In the genomic region with DNA sequence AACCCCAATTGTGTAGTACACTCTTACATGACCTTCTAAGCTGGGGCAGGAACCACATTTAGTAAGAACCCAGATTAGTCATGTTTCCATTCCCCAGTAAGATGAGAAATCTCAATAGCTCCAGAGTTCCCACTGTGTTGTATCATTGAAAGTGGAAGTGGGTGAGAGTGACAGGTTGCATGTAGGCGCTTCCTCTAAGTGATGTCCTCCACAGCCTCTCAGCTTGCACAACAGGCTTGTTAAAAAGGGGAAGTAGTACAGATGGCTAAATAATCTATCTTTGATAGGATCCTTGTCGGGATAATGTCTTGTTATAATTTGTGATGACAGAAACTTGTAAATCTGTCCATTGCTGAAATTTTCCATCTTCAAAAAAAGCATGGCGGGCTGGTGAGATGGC, we compare ENCODE assay signal across 11 mouse cellular contexts. TPM values are rescaled to one million over a fixed set of nuclear protein-coding genes. Genes with fewer than 3 reads are reported as not detected.
DNase-seq lines count a peak whose midpoint lies in the region; ATAC-seq and TF ChIP-seq lines count a peak whose summit lies in the region.
"Had no signal": no experiment of that assay in that cellular context is flagged by ENCODE, and none has a peak within 500 bp of the region (broad histone marks: within the 10 kb centered on the region; RNA-seq: fewer than 3 reads in every experiment).

No protein-coding gene starts in this region.

- H3K36me3 ChIP-seq in lung, embryonic 14.5 days (ENCODE audit: insufficient read depth) = peaks cover 31% of the 10 kb centered on the region
- H3K36me3 ChIP-seq in midbrain, embryonic 15.5 days (replicated peaks) = peaks cover 17% of the 10 kb centered on the region; the same call in 1 of the 2 replicates

- ATAC-seq in frontal cortex, adult (ENCODE audit: low TSS enrichment) = peak; percentile 95; the same call in 1 of the 2 replicates
- no peak for ATAC-seq in lung, embryonic 14.5 days (ENCODE audit: insufficient read depth)
- peak; percentile 100 for ATAC-seq in monocyte, adult 5-6 weeks (replicated peaks; ENCODE audit: insufficient number of reproducible peaks, low FRiP score, low TSS enrichment, poor library complexity, severe bottlenecking)
- no peak for ATAC-seq in midbrain, embryonic 15.5 days (replicated peaks)
- ATAC-seq: forebrain, embryonic 13.5 days had no signal

- no peaks in the 10 kb centered on the region for H3K9me3 ChIP-seq in lung, embryonic 14.5 days (ENCODE audit: low read depth, low read length)
- no peaks in the 10 kb centered on the region for H3K9me3 ChIP-seq in midbrain, embryonic 15.5 days
- H3K9me3 ChIP-seq: forebrain, embryonic 13.5 days; limb, embryonic 15.5 days; midbrain, embryonic 12.5 days had no signal

- no peaks in the 10 kb centered on the region for H3K4me1 ChIP-seq in lung, embryonic 14.5 days (ENCODE audit: insufficient read depth)
- no peaks in the 10 kb centered on the region for H3K4me1 ChIP-seq in midbrain, embryonic 15.5 days
- H3K4me1 ChIP-seq: forebrain, embryonic 13.5 days; limb, embryonic 15.5 days; midbrain, embryonic 12.5 days had no signal

- no peak for DNase-seq in frontal cortex, postnatal 14 days (ENCODE audit: low spot score in 2 of 2)
- DNase-seq in lung, embryonic 14.5 days = peak; percentile 3
- DNase-seq in lung, postnatal 14 days = no peak
- DNase-seq in layer of hippocampus, adult 2 months (ENCODE audit: low spot score in 2 of 2) = peak; percentile 39 to 82
- DNase-seq in ovary, adult 18-20 months (ENCODE audit: low spot score) = no peak

- H3K9ac ChIP-seq in lung, embryonic 14.5 days = no peak overlapping the region
- H3K9ac ChIP-seq in midbrain, embryonic 15.5 days = no peak overlapping the region
- H3K9ac ChIP-seq: forebrain, embryonic 13.5 days; limb, embryonic 15.5 days; midbrain, embryonic 12.5 days had no signal

- H3K4me3 ChIP-seq in lung, embryonic 14.5 days (ENCODE audit: low read depth, low read length) = no peak overlapping the region
- no peak overlapping the region for H3K4me3 ChIP-seq in layer of hippocampus, adult 2 months
- H3K4me3 ChIP-seq in midbrain, embryonic 15.5 days = no peak overlapping the region
- H3K4me3 ChIP-seq: forebrain, embryonic 13.5 days; limb, embryonic 15.5 days; midbrain, embryonic 12.5 days had no signal

- WGBS in lung, embryonic 14.5 days = 89% methylated on average over 3 of the region's 3 CpGs
- 96% methylated on average over 3 of the region's 3 CpGs for WGBS in midbrain, embryonic 15.5 days

- no peak for TF ChIP-seq CTCF in lung, embryonic 14.5 days (IDR thresholded peaks at IDR 0.05; ENCODE audit: low read depth)
- no peak for TF ChIP-seq CTCF in layer of hippocampus, adult 2 months (conservative IDR thresholded peaks at IDR 0.05)

- no peak overlapping the region for H3K27ac ChIP-seq in lung, embryonic 14.5 days (ENCODE audit: low read depth)
- peak overlapping the region; percentile 65; the same call in 1 of the 2 replicates for H3K27ac ChIP-seq in layer of hippocampus, adult 2 months
- H3K27ac ChIP-seq in midbrain, embryonic 15.5 days = no peak overlapping the region
- H3K27ac ChIP-seq: forebrain, embryonic 13.5 days; limb, embryonic 15.5 days; midbrain, embryonic 12.5 days had no signal

- no peaks in the 10 kb centered on the region for H3K27me3 ChIP-seq in lung, embryonic 14.5 days (ENCODE audit: insufficient read depth, low read length)
- H3K27me3 ChIP-seq in midbrain, embryonic 15.5 days (replicated peaks) = no peaks in the 10 kb centered on the region
- H3K27me3 ChIP-seq: forebrain, embryonic 13.5 days; limb, embryonic 15.5 days; midbrain, embryonic 12.5 days had no signal

- no peak overlapping the region for H3K4me2 ChIP-seq in lung, embryonic 14.5 days
- no peak overlapping the region for H3K4me2 ChIP-seq in midbrain, embryonic 15.5 days
- H3K4me2 ChIP-seq: forebrain, embryonic 13.5 days; limb, embryonic 15.5 days; midbrain, embryonic 12.5 days had no signal

RNA-seq across cellular contexts. Expression of gene Car4, which starts 46.0 kb away (rescaled TPM):
- polyA plus RNA-seq in lung, embryonic 14.5 days (2014; fragmentation: Nextera tagmentation; extraction: Ambion mirVana) = 0.28 and 0.54 TPM in 2 replicates
- total RNA-seq in layer of hippocampus, adult 2 months (2021) = 10 to 100 TPM; 67.0 to 73.9 TPM
- total RNA-seq in monocyte, adult 5-6 weeks (2017) = not detected in 3 replicates
- 5.3 and 6.0 TPM in 2 replicates for polyA plus RNA-seq in midbrain, embryonic 15.5 days (2015; fragmentation: Nextera tagmentation; extraction: Ambion mirVana)
- polyA plus RNA-seq: limb, embryonic 15.5 days had no signal

Comparison
In these comparisons a context has a peak if more than half of its experiments do, and no peak if none do; other contexts are left out.
1. DNase-seq: peak in lung, embryonic 14.5 days (single experiment) and layer of hippocampus, adult 2 months (2 of 2); none in frontal cortex, postnatal 14 days (0 of 2), lung, postnatal 14 days (single experiment) and ovary, adult 18-20 months (single experiment).
2. ATAC-seq: peak in frontal cortex, adult (single experiment) and monocyte, adult 5-6 weeks (single experiment); none in lung, embryonic 14.5 days (single experiment) and midbrain, embryonic 15.5 days (single experiment).
3. RNA of gene Car4, which starts 46.0 kb away (total RNA-seq): 67.0 to 73.9 TPM in layer of hippocampus, adult 2 months; not detected in monocyte, adult 5-6 weeks; every median in the first group is over 10 times any median in the second.